Mouse (Mus musculus) thymus, adult 18-20 months (tissue): ENCODE measurements around the gene Daglb.
A peak's percentile ranks its signal among the peaks of the same experiment; 100 is the strongest.

Experiments used
- DNase-seq, 2 experiments: peaks; one replicate each; pipeline ENCODE4 v3.0.0; 2022; ENCODE audit warnings: mixed read lengths in 2 of 2

The Daglb gene

DNA sequence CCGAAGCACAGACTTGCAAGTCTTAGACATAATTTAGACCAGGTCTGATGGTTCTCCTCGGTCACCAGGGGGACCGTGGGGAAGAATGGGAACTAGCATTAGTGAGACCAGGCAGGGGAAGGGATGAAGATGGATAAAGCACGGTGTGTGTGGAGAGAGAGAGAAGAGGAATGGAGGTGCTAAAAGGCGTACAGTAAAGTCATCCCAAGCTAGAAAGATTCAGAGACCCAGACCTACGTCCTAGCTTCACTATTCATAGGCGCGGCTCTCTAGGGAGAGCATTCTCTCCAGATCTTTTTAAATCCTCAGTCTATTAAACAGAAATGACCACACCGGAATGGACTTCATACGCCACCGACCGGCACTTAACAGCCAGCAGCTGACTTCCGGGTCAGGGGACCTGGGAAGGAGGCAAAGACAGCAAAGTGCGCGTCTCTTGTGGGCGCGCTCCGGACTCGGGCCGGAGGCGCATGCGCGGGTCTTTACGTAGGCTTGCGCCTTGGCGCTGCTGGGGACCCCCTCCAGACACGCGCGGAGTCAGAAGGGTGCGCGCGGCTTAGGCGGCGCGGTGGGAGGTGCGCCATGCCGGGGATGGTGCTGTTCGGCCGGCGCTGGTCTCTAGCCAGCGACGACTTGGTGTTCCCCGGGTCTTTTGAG is at the start of gene Daglb:
Daglb (plus strand) TSS at position 485 of the 657 bp plus-strand sequence.
- DNase-seq: peak; percentile 82 to 84

DNA sequence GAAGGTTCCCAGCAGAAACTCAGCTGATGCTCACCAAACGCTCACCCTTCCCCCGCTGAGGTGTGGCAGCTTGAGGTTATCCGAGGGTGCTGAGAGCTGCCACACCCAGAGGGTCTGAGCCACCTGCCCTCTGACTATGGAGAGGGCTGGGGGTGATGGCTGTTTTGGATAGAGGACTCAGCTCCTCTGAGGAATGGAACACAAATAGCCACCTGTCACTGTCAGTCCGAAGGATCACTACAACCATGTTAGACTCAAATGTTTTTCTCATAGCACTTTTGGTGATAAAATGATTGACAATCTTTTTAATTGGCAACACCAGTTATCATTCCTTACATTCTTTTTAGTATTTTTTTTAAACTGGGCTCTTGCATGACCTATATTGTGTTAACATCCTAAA is 42.9 kb upstream of the Daglb start:
- no peak for DNase-seq

DNA sequence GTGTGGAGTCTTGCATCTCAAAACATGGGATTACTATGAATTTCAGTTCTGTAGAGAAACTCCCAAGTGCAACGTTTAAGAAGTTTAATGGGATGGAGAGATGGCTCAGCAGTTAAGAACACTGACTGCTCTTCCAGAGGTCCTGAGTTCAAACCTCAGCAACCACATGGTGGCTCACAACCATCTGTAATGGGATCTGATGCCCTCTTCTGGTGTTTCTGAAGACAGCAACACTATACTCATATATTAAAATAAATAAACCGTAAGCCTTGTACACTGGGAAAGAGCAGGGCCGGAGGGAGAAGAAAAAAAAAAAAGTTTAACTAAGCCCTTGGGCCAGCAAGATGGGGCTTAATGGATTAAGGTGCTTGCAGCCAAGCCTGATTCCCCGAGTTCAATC is 41.4 kb upstream of the Daglb start:
- DNase-seq: no peak

DNA sequence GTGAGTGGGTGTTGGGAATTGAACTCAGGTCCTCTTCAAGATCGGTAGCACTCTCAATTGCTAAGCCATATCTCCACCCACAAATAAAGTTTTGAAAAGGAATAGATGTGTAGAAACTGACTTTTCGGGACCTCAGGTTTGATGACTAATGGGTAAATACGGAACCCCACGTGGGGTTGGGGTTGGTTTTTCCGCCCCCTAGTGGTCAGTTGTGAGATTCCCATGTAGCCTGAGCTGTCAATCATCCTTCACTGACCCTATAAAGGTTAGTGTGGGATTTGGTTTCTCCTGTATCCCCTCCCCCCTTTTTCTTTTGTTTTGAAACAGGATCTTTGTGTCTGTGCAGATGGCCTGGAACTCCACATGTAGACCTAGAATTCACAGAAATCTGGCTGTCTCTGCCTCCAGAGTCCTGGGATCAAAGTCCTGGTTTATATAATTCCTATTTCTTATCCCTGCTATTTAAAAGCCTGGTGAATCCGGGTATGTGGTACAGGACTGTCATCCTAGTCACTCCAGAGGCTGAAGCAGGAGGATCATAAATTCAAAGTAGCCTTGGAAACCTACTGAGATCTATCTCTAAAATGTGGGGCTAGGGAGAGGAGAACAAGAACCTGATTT is 40.4 kb upstream of the Daglb start:
- peak in 1 of 2 experiments; percentile 25 for DNase-seq

DNA sequence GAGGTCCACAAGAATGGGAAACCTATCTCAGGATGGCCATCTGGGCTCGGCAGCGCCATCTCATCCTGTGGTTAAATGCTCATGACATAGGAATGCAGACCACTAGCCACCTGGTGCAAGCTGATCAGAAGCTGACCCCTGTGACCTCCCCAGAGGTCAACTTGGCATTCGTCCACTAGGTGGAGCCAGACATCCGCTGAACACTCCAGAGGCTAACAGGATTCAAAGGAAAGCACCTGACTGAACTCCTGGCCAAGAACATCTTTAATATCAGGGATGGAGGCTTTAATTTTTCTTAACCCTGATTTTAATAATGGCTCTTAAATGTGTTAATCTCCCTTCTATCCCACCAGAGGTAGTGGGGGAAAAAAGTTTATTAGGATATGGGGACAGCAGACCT is 30.0 kb upstream of the Daglb start:
- peak; percentile 29 to 38 for DNase-seq

DNA sequence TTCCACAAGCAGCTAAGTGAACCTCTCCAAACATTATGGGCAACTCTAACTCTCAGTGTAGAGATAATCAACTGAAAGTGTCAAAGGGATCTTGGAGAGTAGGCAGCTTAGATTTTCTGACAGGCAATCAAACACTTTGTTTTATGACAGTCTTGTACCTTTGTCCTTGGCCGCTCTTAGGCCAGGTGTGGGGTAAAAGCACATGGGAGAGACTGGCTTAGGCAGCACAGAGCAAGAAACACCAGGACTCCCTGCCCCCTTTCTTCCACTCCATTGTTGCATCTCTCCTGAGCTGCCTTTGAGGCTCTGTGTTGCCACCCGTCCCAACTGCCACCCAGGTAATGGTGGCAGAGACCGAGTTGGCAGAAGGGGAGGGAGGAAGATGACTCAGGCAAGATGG is 23.1 kb upstream of the Daglb start:
- DNase-seq: no peak

DNA sequence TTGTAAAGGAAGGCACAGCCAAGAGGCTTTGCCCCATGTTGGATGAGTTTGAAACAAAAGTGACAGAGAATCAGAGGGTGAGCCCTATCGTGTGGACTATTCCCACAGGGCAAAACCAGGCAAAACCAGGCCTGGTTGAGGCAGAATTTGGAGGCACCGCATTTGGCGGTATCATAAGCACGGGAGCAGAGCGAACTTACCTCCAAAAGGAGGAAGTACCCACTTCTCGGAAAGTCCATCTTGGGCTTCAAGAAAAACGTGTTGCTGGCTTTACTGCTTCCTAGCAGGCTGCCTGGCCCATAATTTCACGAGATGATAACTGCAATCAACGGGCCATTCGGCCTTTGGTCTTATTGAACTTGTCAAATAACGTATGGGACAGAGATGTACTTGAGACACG is 22.6 kb upstream of the Daglb start:
- DNase-seq: no peak

DNA sequence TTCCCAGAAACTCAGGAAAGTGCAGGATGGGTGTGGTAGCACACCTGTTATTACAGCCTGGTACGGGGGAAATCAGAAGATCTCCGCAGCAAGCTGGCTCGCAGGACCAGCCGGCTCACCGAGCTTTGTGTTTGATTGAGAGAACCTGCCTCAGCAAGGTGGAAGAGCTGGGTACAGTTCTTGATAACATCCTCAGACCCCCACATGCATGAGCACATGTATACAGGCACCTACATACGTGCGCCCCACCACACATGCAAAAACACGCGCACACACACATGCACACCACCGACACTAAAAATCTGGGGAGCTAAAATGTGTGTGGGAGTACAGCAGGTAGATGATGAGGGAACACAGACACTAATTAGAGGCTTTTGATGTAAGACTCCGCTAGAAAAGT is 713 bp upstream of the Daglb start:
- no peak for DNase-seq

DNA sequence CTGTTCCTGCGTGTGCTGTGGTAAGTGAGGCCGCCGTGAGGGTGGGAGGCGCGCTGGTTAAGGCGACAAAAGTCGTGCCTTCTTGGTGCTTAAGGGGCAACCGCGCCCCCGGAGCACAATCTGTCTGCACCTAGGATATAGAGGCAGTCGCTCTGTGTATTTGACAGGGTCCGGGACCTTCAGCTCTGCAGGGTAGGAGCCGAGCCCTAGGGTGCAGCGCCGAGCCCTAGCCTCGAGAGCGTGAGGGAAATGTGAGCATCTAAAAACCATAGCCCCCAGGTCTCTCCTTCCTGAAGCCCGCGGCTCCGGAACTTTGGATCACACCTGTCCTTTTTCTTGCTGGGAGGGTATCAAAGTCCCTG is 354 bp downstream of the Daglb start:
- no peak for DNase-seq

DNA sequence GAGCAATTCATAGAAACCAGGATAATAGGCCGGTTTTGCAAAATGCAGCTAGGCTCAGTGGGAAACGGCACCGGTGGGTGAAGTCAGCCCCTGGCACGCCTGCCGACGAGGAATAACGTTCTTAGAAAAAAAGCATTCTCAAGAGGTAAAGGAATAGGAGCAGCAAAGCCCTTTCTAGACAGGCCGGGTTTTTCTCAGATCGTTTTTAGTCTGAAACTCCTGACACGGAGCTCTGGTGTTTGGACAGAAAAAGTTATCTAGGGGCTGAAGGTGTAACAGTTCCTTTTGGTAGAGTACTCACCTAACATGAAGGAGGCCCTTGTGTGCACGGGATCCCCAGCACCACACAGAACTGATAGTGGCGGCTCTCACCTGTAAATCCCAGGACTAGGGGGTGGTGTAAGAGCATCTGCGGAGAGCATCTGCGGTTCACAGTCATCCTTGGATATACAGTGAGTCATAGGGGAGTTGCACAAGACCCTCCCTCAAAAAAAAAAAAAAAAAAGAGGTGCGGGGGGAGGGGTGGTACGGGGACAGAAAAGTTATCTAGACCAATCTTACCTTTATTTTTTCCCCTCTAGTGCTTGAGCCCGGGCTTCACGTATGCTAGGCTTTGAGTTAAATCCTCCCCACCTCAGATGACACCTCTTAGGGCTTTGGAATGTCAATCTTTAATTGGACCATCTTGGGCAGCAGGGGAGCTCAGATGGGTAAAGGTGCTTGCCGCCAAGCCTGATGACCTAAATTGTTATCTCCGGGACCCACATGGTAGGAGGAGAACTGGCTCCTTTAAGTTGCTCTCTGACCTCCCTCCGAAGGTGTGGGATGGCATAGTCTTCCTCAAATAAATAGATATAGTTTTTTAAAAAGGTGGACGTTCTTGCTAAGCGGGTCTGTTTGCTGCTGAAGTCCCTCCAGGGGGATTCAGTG is 1.0 kb downstream of the Daglb start:
- no peak for DNase-seq

DNA sequence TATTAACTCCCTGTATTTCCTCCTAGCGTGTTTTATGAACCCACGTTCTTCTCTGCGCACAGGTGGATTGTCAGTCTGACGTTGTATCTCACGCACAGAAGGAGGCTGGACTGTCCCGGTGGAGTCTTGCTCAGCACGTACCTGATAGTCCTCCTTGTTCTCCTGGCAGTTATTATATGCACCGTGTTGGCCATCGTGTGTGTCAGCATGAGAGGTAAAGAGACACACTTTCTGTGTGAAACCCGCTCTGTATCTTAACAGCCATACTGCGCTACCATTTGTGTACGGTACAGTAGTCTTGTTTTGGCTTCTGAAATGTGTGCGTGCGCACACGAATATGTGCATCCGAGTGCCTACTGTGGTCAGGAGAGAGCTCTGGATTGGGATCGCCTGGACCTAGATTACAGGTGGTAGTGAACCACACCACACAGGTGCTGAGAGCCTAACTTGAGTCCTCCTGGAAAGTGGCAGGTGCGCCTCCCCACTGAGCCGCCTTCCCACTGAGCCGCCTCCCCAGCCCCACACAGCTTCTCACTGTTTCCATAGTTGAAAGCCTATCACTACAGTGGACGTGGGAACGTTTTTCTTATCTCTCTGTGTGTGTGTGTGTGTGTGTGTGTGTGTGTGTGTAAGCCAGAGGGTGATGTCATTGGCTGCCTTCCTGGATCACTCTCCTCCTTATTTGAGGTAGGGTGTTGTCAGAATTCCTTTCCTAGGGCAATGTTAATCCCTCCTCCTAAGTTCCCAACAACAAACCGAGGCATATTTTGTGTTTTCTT is 2.7 kb downstream of the Daglb start:
- DNase-seq: no peak

DNA sequence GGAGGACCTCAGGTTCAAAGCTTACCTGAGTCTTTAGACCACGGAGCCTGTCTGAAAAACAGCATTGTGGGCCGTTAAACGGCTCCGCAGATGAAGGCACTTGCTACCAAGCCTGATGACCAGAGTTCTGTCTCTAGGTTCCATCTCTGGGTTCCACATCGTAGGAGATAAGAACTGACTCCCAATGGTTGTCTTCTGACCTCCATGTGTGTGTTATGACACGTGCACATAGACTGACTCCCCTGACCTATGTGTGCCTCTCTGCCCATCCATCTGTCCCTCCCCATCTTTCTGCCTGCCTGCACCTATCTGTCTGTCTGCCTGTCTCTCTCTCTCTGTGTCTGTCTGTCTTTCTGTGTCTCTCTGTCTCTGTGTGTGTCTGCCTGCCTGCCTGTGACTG is 3.5 kb downstream of the Daglb start:
- no peak for DNase-seq

DNA sequence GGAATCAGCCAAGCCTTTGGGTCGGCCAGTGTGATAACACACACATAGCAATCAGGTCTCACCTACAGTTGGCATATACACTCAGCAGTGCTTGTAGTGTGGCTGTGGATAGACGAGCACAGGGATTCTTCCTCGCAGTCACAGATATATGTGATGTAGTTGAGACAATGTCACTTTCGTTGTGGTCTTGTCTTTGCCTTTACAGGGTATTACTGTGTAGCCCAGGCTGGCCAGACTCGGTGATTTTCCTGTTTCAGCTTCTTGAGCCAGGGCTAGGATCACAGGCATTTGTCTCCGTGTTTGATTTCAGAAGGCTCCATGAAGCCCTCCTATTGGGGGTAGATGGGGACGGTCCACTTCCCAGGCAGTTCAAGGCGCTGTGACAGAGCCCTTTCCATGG is 5.2 kb downstream of the Daglb start:
- DNase-seq: no peak

DNA sequence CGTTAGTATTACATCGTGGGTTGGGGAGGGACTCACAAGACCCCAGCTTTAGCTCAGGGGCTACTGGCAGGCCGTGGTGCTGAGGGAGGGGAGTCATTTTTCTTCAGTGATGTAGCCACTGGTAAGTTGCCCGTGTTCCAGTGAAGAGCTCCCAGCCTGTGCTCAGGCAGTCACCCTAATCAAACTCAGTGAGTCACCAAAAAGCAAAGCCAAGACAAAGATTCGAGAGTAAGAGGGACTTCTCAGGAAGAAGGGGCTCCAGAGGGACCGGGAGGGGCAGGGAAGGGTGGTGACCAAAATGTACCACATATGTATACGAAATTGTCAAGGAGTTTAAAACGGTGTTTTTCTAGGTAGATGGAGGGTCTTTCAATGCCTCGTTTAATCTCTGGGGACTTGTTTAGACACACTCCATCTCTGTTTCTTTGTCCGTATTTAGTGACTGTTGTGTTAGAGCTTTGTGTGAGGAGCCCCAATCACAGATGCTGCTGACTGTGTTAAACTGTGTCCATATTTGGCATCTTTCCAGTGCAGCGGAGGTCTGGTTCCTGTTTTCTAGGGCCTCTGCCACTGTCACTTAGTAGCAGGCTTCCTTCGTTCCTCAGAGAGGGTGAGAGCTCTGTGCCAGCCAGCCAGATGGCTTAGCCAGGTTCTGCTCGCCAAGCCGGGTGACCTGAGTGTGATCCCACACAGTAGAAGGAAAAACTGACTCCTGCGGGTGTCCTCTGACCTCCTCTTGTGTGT is 6.2 kb downstream of the Daglb start:
- no peak for DNase-seq

DNA sequence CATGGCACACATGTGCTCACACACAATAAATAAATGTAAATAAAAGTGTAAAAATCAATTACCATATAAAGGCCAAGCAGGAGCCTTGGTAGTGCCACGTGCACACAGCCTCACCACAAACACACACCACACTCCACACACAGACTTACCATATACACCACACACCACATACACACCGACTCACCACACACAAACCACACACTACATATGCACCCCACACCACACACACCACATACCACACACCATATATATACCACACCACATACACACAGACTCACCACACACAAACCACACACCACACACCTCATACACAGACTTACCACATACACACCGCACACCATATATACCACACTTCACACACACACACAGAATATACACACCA is 6.8 kb downstream of the Daglb start:
- no peak for DNase-seq

DNA sequence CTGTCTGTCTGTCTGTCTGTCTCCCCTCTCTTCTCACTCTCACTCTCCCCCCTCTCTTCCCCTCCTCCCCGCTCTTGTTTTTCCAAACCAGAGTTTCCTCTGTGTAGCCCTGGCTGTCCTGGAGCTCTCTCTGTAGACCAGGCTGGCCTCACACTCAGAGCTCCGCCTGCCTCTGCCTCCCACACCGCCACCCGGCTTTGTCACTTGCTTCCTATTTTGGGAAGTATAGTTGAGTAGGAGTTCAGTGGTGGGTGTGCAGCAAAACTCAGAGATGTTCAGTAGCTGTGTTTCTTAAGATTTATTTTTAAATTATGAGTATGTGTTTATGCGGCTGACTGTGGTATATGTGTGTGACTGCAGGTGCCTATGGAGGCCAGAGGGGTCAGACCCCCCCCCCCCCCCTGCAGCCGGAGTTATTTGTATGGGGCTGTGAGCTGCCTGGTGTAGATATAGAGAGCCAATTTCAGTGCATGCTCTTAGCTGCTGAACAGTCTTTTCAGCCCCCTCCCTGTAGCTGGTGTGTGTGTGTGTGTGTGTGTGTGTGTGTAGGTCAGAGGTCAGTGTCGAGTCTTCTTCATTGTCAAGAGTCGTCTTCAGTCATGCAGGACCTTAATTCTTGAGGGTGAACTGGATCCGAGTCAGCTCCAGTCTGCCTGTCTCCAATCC is 7.7 kb downstream of the Daglb start:
- DNase-seq: no peak

DNA sequence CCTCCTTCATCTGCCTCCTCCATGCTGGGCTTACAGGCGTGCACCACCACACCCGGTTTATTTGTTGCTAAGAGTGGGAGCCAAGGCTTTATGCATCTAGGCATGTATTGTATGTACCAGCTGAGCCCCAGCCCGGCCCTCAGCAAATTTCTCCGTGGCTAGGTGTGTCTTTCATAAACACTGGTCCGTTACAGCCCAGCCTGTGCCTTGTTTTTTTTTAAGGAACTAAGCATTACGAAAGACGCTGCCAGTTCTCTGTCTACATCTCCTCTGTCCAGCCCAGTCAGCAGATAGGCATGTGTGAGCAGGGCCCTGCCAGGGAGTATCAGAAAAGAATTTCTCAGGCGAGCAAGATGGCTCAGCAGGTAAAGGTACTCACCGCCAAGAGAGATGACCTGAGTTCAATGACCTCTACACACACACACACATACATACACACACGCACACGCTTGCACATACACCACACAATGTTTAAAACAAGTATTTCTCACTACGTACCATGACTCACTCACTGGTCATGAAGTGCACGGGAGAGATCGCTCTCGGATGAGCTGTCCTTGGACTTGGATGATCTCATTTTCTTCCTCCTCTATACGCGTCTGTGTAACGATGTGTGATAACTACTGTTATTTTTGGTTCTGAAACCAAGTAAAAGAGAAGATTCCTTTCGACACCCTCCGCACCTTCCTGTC is 10.9 kb downstream of the Daglb start:
- no peak for DNase-seq

DNA sequence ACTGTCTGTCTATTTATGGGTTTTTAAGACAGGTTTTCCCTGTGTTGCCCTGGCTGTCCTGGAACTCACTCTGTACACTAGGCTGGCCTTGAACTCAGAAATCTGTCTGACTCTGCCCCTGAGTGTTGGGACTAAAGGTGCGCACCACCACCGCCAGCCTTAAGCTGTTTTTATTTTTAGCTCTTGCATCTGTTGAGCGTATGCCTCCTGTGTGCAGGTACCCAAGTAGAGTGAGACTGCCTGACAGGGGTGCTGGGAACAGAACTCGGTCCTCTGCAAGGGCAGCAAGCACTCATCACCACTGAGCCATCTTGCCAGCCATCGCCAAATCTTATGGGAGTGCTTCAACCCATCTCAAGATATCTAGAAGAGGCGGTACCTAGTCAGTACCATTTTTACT is 11.6 kb downstream of the Daglb start:
- DNase-seq: no peak

DNA sequence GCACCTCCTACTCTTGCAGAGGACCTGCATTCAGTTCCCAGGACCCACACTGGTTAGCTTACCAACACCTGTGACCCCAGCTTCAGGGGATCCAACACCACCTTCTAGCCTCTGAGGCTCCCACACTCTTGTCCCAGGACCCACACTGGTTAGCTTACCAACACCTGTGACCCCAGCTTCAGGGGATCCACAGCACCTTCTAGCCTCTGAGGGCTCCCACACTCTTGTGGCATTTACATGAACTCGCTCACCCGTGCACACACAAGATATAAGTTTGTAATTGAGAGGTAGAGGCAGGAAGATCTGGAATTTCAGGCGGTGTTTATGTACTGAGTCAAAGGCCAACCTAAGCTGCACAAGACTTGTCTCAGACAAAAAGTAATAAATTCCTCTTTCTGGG is 13.5 kb downstream of the Daglb start:
- no peak for DNase-seq

DNA sequence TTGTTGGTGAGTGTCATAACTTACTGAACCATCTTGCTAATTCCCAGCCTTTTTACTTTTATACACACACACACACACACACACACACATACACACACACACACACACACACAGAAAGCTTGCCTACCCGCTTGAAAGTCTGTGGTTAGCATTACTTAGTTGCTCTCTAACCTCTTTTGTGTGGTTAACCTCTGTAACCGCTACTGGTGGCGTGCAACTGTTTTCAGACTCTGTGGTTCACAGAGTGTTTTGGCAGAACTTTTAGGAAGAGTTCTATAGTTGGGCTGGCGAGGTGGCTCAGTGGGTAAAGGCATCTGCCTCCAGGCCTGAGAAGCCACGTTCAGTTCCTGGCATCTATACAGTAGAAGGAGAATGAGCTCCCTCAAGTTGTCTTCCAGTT is 20.6 kb downstream of the Daglb start:
- DNase-seq: no peak

DNA sequence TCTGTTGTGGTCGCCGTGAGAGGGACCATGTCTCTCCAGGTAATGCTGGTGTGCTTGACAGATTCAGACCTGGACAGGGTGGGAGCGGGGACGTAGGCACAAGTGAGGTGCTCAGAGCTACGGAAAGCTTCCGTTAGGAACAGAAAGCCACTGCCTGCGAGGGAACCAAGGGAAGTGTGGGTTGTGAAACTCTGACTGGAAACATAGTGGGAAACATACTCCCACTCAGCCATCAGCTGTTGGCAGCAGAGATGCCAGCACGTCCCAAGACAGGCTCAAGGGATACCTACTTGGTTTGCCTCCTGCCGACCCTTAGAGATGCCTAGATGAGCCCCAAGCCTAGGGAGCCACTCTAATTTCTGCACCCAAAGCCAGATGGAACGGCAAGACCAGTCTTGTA is 22.8 kb downstream of the Daglb start:
- DNase-seq: no peak
